Mouse (Mus musculus) left cerebral cortex, adult 18-20 months (tissue): Measurements from ENCODE around the gene Gm17268. TPM values are rescaled to one million over a fixed set of nuclear protein-coding genes. Genes with fewer than 3 reads are reported as not detected.

Experiments
- DNase-seq, 2 experiments: peaks; one replicate each; pipeline ENCODE4 v3.0.0; 2021 to 2022; ENCODE audit warnings: low spot score in 2 of 2, mixed read lengths in 1 of 2
- total RNA-seq, 2 experiments: library from RNA; stranded (reverse); gene quantifications; 2 replicates each; pipeline ENCODE4 v1.2.3; 2021

Gene Gm17268
- total RNA-seq, 2 experiments from 2014 or later = not detected

DNA sequence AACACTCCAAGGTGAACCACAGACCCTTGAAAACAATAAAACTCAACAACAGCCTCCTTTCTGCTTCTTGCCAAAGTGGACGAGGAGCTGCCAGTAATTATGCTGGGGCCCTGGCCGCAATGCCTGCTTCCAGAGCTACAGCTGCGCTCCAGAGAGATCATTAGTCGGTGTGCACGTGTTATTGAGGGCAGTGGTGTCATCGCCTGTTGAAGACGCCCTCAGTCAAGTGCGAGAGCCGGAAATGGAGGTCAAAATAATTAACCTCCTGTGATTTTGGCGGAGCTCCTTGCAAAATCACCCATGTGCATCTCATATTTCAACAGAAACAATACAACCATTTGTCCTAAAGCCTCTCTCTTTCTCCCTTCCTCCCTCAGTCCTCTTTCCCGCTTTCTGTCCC, 56.2 kb downstream of the Gm17268 start:
- no peak for DNase-seq

Other genes with a start within 250 kb of the Gm17268 start
- under 1 TPM; 0.12 to 0.23 TPM for gene 5530401A14Rik, start 177.9 kb downstream of the Gm17268 start, total RNA-seq
- 10 to 100 TPM; 64.6 to 65.7 TPM for gene Asic2, start 70.1 kb downstream of the Gm17268 start, total RNA-seq
- under 1 TPM in 1 of 2 experiments, not detected in 1; 0.63 TPM for gene Ccl2, start 3.0 kb downstream of the Gm17268 start, total RNA-seq
- gene Ccl7, start 7.2 kb upstream of the Gm17268 start, total RNA-seq = not detected
- gene Ccl11, start 19.3 kb upstream of the Gm17268 start, total RNA-seq = not detected
- 1 to 10 TPM in 1 of 2 experiments, not detected in 1; 1.3 TPM for gene Ccl12, start 63.3 kb upstream of the Gm17268 start, total RNA-seq
- not detected for gene Ccl8, start 76.6 kb upstream of the Gm17268 start, total RNA-seq